17 mouse cellular contexts compared by ENCODE assay signal in the genomic region with DNA sequence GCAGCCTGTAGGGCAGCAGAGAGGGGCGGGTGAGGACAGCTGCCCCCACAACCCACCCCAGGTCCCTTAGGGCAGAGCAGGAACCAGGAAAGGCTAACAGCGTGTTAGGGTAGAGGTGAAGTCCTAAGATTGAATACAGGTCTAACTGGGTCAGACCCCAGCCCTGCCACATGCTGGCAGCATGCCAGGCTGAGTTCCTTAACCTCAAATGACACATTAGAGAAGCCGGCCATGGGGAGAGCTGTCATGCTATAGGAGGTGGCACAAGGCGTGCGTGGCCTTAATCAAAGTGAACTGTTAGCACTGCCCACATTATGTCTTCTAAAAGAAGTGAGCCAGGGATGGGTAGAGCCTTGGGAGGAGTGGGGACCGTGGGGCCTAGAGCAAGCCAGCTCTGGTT. TPM values are rescaled to one million over a fixed set of nuclear protein-coding genes. Genes with fewer than 3 reads are reported as not detected.
A peak's percentile ranks its signal among the peaks of the same experiment; 100 is the strongest.
DNase-seq lines count a peak whose midpoint lies in the region; ATAC-seq and TF ChIP-seq lines count a peak whose summit lies in the region.
"Had no signal": no experiment of that assay in that cellular context is flagged by ENCODE, and none has a peak within 500 bp of the region (broad histone marks: within the 10 kb centered on the region; RNA-seq: fewer than 3 reads in every experiment).

No protein-coding gene starts in this region.

- 0 out of 2 replicates have a peak, but pooled peaks have one; percentile 12 for ATAC-seq in intestine, embryonic 15.5 days
- no peak for ATAC-seq in intestine, embryonic 16.5 days
- ATAC-seq in embryonic facial prominence, embryonic 13.5 days (ENCODE audit: insufficient number of reproducible peaks, insufficient read depth, low FRiP score, low TSS enrichment, low read depth) = no peak
- ATAC-seq in limb, embryonic 15.5 days (ENCODE audit: insufficient number of reproducible peaks, low FRiP score, low TSS enrichment, low read depth) = no peak
- no peak for ATAC-seq in neural tube, embryonic 15.5 days (ENCODE audit: low FRiP score)
- ATAC-seq: forebrain, embryonic 16.5 days had no signal

- no peak for TF ChIP-seq CTCF in E14TG2a.4 (conservative IDR thresholded peaks at IDR 0.05; ENCODE audit: low read length)
- TF ChIP-seq CTCF in thymus, adult 2 months (IDR thresholded peaks at IDR 0.05; ENCODE audit: borderline replicate concordance, control insufficient read depth, extremely low read depth, insufficient read depth, low read length, poor library complexity) = no peak

- no peaks in the 10 kb centered on the region for H3K36me3 ChIP-seq in intestine, embryonic 15.5 days
- H3K36me3 ChIP-seq in intestine, embryonic 16.5 days (ENCODE audit: control insufficient read depth, insufficient read depth, low read length) = no peaks in the 10 kb centered on the region
- H3K36me3 ChIP-seq in E14TG2a.4 (ENCODE audit: insufficient read depth, low read length) = peaks cover 58% of the 10 kb centered on the region
- H3K36me3 ChIP-seq in embryonic facial prominence, embryonic 13.5 days = no peaks in the 10 kb centered on the region
- H3K36me3 ChIP-seq in limb, embryonic 15.5 days = no peaks in the 10 kb centered on the region
- no peaks in the 10 kb centered on the region for H3K36me3 ChIP-seq in neural tube, embryonic 15.5 days
- H3K36me3 ChIP-seq in thymus, adult 2 months (ENCODE audit: control insufficient read depth, insufficient read depth, low read length) = no peaks in the 10 kb centered on the region
- H3K36me3 ChIP-seq: hindbrain, embryonic 15.5 days; liver, embryonic 15.5 days had no signal

- H3K27me3 ChIP-seq in intestine, embryonic 15.5 days (replicated peaks) = no peaks in the 10 kb centered on the region
- no peaks in the 10 kb centered on the region for H3K27me3 ChIP-seq in intestine, embryonic 16.5 days (replicated peaks; ENCODE audit: control insufficient read depth, insufficient read depth, low read length)
- H3K27me3 ChIP-seq in E14TG2a.4 (ENCODE audit: insufficient read depth, low read length) = no peaks in the 10 kb centered on the region
- H3K27me3 ChIP-seq in embryonic facial prominence, embryonic 13.5 days = no peaks in the 10 kb centered on the region; the same call in 1 of the 2 replicates
- H3K27me3 ChIP-seq in limb, embryonic 15.5 days = peaks cover 3% of the 10 kb centered on the region; the same call in 1 of the 2 replicates
- H3K27me3 ChIP-seq in neural tube, embryonic 15.5 days (replicated peaks) = no peaks in the 10 kb centered on the region
- no peaks in the 10 kb centered on the region for H3K27me3 ChIP-seq in thymus, adult 2 months (ENCODE audit: control insufficient read depth, insufficient read depth, low read length)
- H3K27me3 ChIP-seq: hindbrain, embryonic 15.5 days had no signal

- 62% methylated on average over 6 of the region's 6 CpGs for WGBS in intestine, embryonic 15.5 days
- WGBS in intestine, embryonic 16.5 days = 56% methylated on average over 6 of the region's 6 CpGs
- 49% methylated on average over 6 of the region's 6 CpGs for WGBS in embryonic facial prominence, embryonic 13.5 days
- WGBS in limb, embryonic 15.5 days = 29% methylated on average over 6 of the region's 6 CpGs
- WGBS in neural tube, embryonic 15.5 days = 68% methylated on average over 6 of the region's 6 CpGs
- WGBS in thymus, adult 2 months = 76% methylated on average over 6 of the region's 6 CpGs

- H3K4me3 ChIP-seq in intestine, embryonic 15.5 days (replicated peaks) = no peak overlapping the region
- H3K4me3 ChIP-seq in intestine, embryonic 16.5 days (ENCODE audit: low read length) = no peak overlapping the region
- peak overlapping the region; percentile 54 for H3K4me3 ChIP-seq in E14TG2a.4 (replicated peaks; ENCODE audit: low read length)
- no peak overlapping the region for H3K4me3 ChIP-seq in embryonic facial prominence, embryonic 13.5 days
- no peak overlapping the region for H3K4me3 ChIP-seq in limb, embryonic 15.5 days
- no peak overlapping the region for H3K4me3 ChIP-seq in neural tube, embryonic 15.5 days (replicated peaks)
- no peak overlapping the region for H3K4me3 ChIP-seq in thymus, adult 2 months (ENCODE audit: control insufficient read depth, insufficient read depth, low read length)
- H3K4me3 ChIP-seq: hindbrain, embryonic 15.5 days; liver, embryonic 15.5 days had no signal

- no peaks in the 10 kb centered on the region for H3K9me3 ChIP-seq in intestine, embryonic 15.5 days
- no peaks in the 10 kb centered on the region for H3K9me3 ChIP-seq in intestine, embryonic 16.5 days (ENCODE audit: control insufficient read depth, low read length)
- no peaks in the 10 kb centered on the region for H3K9me3 ChIP-seq in E14TG2a.4 (ENCODE audit: low read length)
- H3K9me3 ChIP-seq in embryonic facial prominence, embryonic 13.5 days = no peaks in the 10 kb centered on the region
- H3K9me3 ChIP-seq in limb, embryonic 15.5 days = no peaks in the 10 kb centered on the region
- H3K9me3 ChIP-seq in neural tube, embryonic 15.5 days (replicated peaks) = no peaks in the 10 kb centered on the region
- H3K9me3 ChIP-seq: hindbrain, embryonic 15.5 days; liver, embryonic 15.5 days had no signal

- H3K4me2 ChIP-seq in intestine, embryonic 15.5 days (replicated peaks) = no peak overlapping the region
- no peak overlapping the region for H3K4me2 ChIP-seq in intestine, embryonic 16.5 days (ENCODE audit: low read depth, low read length)
- H3K4me2 ChIP-seq in embryonic facial prominence, embryonic 13.5 days = no peak overlapping the region
- no peak overlapping the region for H3K4me2 ChIP-seq in limb, embryonic 15.5 days
- H3K4me2 ChIP-seq in neural tube, embryonic 15.5 days = no peak overlapping the region
- H3K4me2 ChIP-seq: hindbrain, embryonic 15.5 days; liver, embryonic 15.5 days had no signal

- H3K4me1 ChIP-seq in intestine, embryonic 15.5 days (replicated peaks) = peaks cover 49% of the 10 kb centered on the region
- H3K4me1 ChIP-seq in intestine, embryonic 16.5 days (ENCODE audit: control insufficient read depth, insufficient read depth, low read length) = peaks cover 46% of the 10 kb centered on the region
- peaks cover 99% of the 10 kb centered on the region for H3K4me1 ChIP-seq in E14TG2a.4 (replicated peaks; ENCODE audit: low read depth, low read length)
- H3K4me1 ChIP-seq in embryonic facial prominence, embryonic 13.5 days = peaks cover 76% of the 10 kb centered on the region
- H3K4me1 ChIP-seq in limb, embryonic 15.5 days = peaks cover 80% of the 10 kb centered on the region
- H3K4me1 ChIP-seq in neural tube, embryonic 15.5 days = peaks cover 38% of the 10 kb centered on the region
- peaks cover 11% of the 10 kb centered on the region for H3K4me1 ChIP-seq in thymus, adult 2 months (replicated peaks; ENCODE audit: control insufficient read depth, insufficient read depth, low read length)

- H3K9ac ChIP-seq in intestine, embryonic 15.5 days = no peak overlapping the region
- H3K9ac ChIP-seq in intestine, embryonic 16.5 days (ENCODE audit: low read depth, low read length) = no peak overlapping the region
- no peak overlapping the region for H3K9ac ChIP-seq in embryonic facial prominence, embryonic 13.5 days
- no peak overlapping the region for H3K9ac ChIP-seq in limb, embryonic 15.5 days
- H3K9ac ChIP-seq in neural tube, embryonic 15.5 days (replicated peaks) = no peak overlapping the region
- H3K9ac ChIP-seq: hindbrain, embryonic 15.5 days; liver, embryonic 15.5 days had no signal

- TF ChIP-seq POLR2A in thymus, adult 2 months (IDR thresholded peaks at IDR 0.05; ENCODE audit: control insufficient read depth, extremely low read depth, insufficient read depth, low read length, poor library complexity) = no peak

- DNase-seq in thymus, adult 2 months = no peak
- DNase-seq: adrenal gland, adult 8-10 months; cerebellum, adult 11 months; cerebellum, postnatal 25 days; heart, adult 18-20 months; heart, postnatal 36 days; lung, postnatal 10 days; right cerebral cortex, postnatal 25 days had no signal

- no peak overlapping the region for H3K27ac ChIP-seq in intestine, embryonic 15.5 days
- no peak overlapping the region for H3K27ac ChIP-seq in intestine, embryonic 16.5 days (ENCODE audit: low read length)
- H3K27ac ChIP-seq in embryonic facial prominence, embryonic 13.5 days = peak overlapping the region; percentile 23; the same call in 1 of the 2 replicates
- H3K27ac ChIP-seq in limb, embryonic 15.5 days = 0 out of 2 replicates have a peak overlapping the region, but pooled peaks have one; percentile 54
- H3K27ac ChIP-seq in neural tube, embryonic 15.5 days (replicated peaks) = no peak overlapping the region
- H3K27ac ChIP-seq in thymus, adult 2 months (ENCODE audit: control insufficient read depth, insufficient read depth, low read length) = no peak overlapping the region
- H3K27ac ChIP-seq: hindbrain, embryonic 15.5 days; liver, embryonic 15.5 days had no signal

RNA-seq across cellular contexts. Expression of gene Grhl3, which starts 24.1 kb away (rescaled TPM):
- polyA plus RNA-seq in intestine, embryonic 15.5 days (2015; fragmentation: Nextera tagmentation; extraction: Ambion mirVana) = 4.3 and 4.4 TPM in 2 replicates
- 2.5 and 2.9 TPM in 2 replicates for polyA plus RNA-seq in intestine, embryonic 16.5 days (2015; fragmentation: Nextera tagmentation; extraction: Ambion mirVana)
- polyA plus RNA-seq in embryonic facial prominence, embryonic 13.5 days (2015; fragmentation: Nextera tagmentation; extraction: Ambion mirVana) = 25.3 and 26.0 TPM in 2 replicates
- 56.8 and 59.4 TPM in 2 replicates for polyA plus RNA-seq in limb, embryonic 15.5 days (2015; fragmentation: Nextera tagmentation; extraction: Ambion mirVana)
- 1.1 and 2.6 TPM in 2 replicates for polyA plus RNA-seq in neural tube, embryonic 15.5 days (2015; fragmentation: Nextera tagmentation; extraction: Ambion mirVana)
- polyA plus RNA-seq in thymus, adult 2 months (2012; rRNA removed) = 0.47 and 0.80 TPM in 2 replicates

RNA-seq across cellular contexts. Expression of gene Nipal3, which starts 54.5 kb away (rescaled TPM):
- polyA plus RNA-seq in intestine, embryonic 15.5 days (2015; fragmentation: Nextera tagmentation; extraction: Ambion mirVana) = 6.4 and 6.9 TPM in 2 replicates
- 5.2 and 5.6 TPM in 2 replicates for polyA plus RNA-seq in intestine, embryonic 16.5 days (2015; fragmentation: Nextera tagmentation; extraction: Ambion mirVana)
- 2.3 and 3.5 TPM in 2 replicates for polyA plus RNA-seq in embryonic facial prominence, embryonic 13.5 days (2015; fragmentation: Nextera tagmentation; extraction: Ambion mirVana)
- polyA plus RNA-seq in limb, embryonic 15.5 days (2015; fragmentation: Nextera tagmentation; extraction: Ambion mirVana) = 2.3 and 2.4 TPM in 2 replicates
- 8.0 and 8.7 TPM in 2 replicates for polyA plus RNA-seq in neural tube, embryonic 15.5 days (2015; fragmentation: Nextera tagmentation; extraction: Ambion mirVana)
- 38.7 and 41.4 TPM in 2 replicates for polyA plus RNA-seq in thymus, adult 2 months (2012; rRNA removed)

RNA-seq across cellular contexts. Expression of gene Stpg1, which starts 54.7 kb away (rescaled TPM):
- polyA plus RNA-seq in intestine, embryonic 15.5 days (2015; fragmentation: Nextera tagmentation; extraction: Ambion mirVana) = 0.24 and 0.30 TPM in 2 replicates
- polyA plus RNA-seq in intestine, embryonic 16.5 days (2015; fragmentation: Nextera tagmentation; extraction: Ambion mirVana) = 0.27 and 0.29 TPM in 2 replicates
- 0.21 TPM in 1 of 2 replicates, not detected in the other for polyA plus RNA-seq in embryonic facial prominence, embryonic 13.5 days (2015; fragmentation: Nextera tagmentation; extraction: Ambion mirVana)
- polyA plus RNA-seq in limb, embryonic 15.5 days (2015; fragmentation: Nextera tagmentation; extraction: Ambion mirVana) = 0.12 and 0.31 TPM in 2 replicates
- polyA plus RNA-seq in neural tube, embryonic 15.5 days (2015; fragmentation: Nextera tagmentation; extraction: Ambion mirVana) = 0.23 and 0.37 TPM in 2 replicates
- 0.18 and 0.35 TPM in 2 replicates for polyA plus RNA-seq in thymus, adult 2 months (2012; rRNA removed)
- polyA plus RNA-seq: forebrain, embryonic 16.5 days; liver, embryonic 15.5 days had no signal

Comparison
In these comparisons a context has a peak if more than half of its experiments do, and no peak if none do; other contexts are left out.
1. H3K27ac ChIP-seq: peak in embryonic facial prominence, embryonic 13.5 days (single experiment) and limb, embryonic 15.5 days (single experiment); none in intestine, embryonic 15.5 days (single experiment), intestine, embryonic 16.5 days (single experiment), neural tube, embryonic 15.5 days (single experiment) and thymus, adult 2 months (single experiment).